Mouse (Mus musculus) neural tube, embryonic 11.5 days (tissue): ENCODE measurements at regions not wholly inside any gene's neighbourhood (a gene's known extent, or its start where the extent isn't known, plus 50 kb on each side); places are given as distances from the start of the nearest gene placed in this dataset.

ENCODE experiments used
- ATAC-seq: fragments of 200-750 bp; cut with Nextera tagmentation; 2 replicates; pipeline ENCODE4 v1.8.0; 2017; ENCODE audit warnings: moderate number of reproducible peaks, mild to moderate bottlenecking, moderate TSS enrichment, moderate library complexity; ENCODE audit not compliant: insufficient read depth, low FRiP score, low TSS enrichment
- DNase-seq: peaks from one replicate; pipeline ENCODE4 v3.0.0-alpha.2; 2015; ENCODE audit warnings: low spot score
- H3K27ac ChIP-seq: fragments of 300-500 bp; sonication (generic); 2 replicates; pipeline ENCODE4 v1.5.1; 2014; ENCODE audit warnings: low read depth, mild to moderate bottlenecking, low read length
- H3K27me3 ChIP-seq: fragments of 300-500 bp; sonication (generic); 2 replicates; pipeline ENCODE4 v1.6.1; 2014; ENCODE audit warnings: mild to moderate bottlenecking, low read length, mixed read lengths; ENCODE audit not compliant: control insufficient read depth, insufficient read depth
- H3K36me3 ChIP-seq: fragments of 300-500 bp; sonication (generic); 2 replicates; pipeline ENCODE4 v1.6.1; 2014; ENCODE audit warnings: mild to moderate bottlenecking, low read length, moderate library complexity, mixed read lengths; ENCODE audit not compliant: control insufficient read depth, insufficient read depth
- H3K4me1 ChIP-seq: fragments of 300-500 bp; sonication (generic); 2 replicates; pipeline ENCODE4 v1.6.1; 2014; ENCODE audit warnings: low read length, mixed read lengths; ENCODE audit not compliant: control insufficient read depth, insufficient read depth
- H3K4me2 ChIP-seq: fragments of 300-500 bp; sonication (generic); 2 replicates; pipeline ENCODE4 v1.6.1; 2014; ENCODE audit warnings: low read depth, mild to moderate bottlenecking, moderate library complexity
- H3K4me3 ChIP-seq: fragments of 300-500 bp; sonication (generic); 2 replicates; pipeline ENCODE4 v1.5.1; 2014; ENCODE audit warnings: low read depth, low read length
- H3K9ac ChIP-seq: fragments of 300-500 bp; sonication (generic); 2 replicates; pipeline ENCODE4 v1.6.1; 2014; ENCODE audit warnings: mild to moderate bottlenecking, low read length
- H3K9me3 ChIP-seq: fragments of 300-500 bp; sonication (generic); 2 replicates; pipeline ENCODE4 v1.6.1; 2016; ENCODE audit warnings: low read length; ENCODE audit not compliant: control insufficient read depth
- WGBS: fragments of 180-500 bp; shearing (Covaris S2); extraction: QIAGEN DNeasy Blood & Tissue Kit; methylation state at CpG from one replicate; pipeline ENCODE4 v1.1.7; 2014; 5-methylcytosine and 5-hydroxymethylcytosine counted together

GRCm38 (mm10) chr3:56302346-56303185, 119.1 kb upstream of the Nbea start:
- no peak overlapping the region for H3K4me3 ChIP-seq
- WGBS: 11% methylated on average over 7 of the region's 7 CpGs
- H3K27ac ChIP-seq: no peak overlapping the region
- no peak overlapping the region for H3K4me2 ChIP-seq
- H3K27me3 ChIP-seq: no peaks in the 10 kb centered on the region
- H3K36me3 ChIP-seq: no peaks in the 10 kb centered on the region
- H3K9me3 ChIP-seq: no peaks in the 10 kb centered on the region; the same call in 1 of the 2 replicates
- H3K4me1 ChIP-seq: peaks cover 5% of the 10 kb centered on the region
- no peak overlapping the region for H3K9ac ChIP-seq
- DNase-seq (peak; percentile 61), ATAC-seq (peak; percentile 90)

DNA sequence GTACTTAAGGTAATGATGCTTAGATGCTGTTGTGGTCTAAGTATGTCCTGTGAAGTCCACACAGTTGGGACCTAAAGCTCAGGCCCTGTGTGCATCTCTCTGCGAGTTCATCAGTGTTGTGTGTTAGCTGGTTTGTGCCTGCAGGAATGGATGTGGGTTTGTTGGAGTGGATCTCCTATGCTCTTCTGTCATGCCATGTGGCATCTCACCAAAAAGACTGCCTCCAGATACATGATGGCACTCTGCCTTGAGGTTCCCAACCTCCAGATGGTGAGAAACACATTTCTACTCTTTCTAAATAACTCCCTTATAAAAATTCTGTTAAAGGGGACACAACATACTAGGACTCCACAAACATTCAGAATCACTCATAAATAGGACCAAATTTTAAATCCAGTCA, 117.3 kb upstream of the Nbea start:
- Histone ChIP-seq H3K36me3 (no peaks in the 10 kb centered on the region), H3K4me1 (peaks cover 5% of the 10 kb centered on the region), H3K27me3 (no peaks in the 10 kb centered on the region), H3K9ac (no peak overlapping the region), H3K4me3 (no peak overlapping the region), H3K9me3 (no peaks in the 10 kb centered on the region; the same call in 1 of the 2 replicates), H3K27ac (no peak overlapping the region), H3K4me2 (no peak overlapping the region)
- no peak for ATAC-seq
- no peak for DNase-seq
- 93% methylated on average over 1 of the region's 1 CpGs for WGBS

GRCm38 (mm10) chr3:56295578-56295977, 112.1 kb upstream of the Nbea start:
- Histone ChIP-seq H3K27ac (no peak overlapping the region), H3K36me3 (no peaks in the 10 kb centered on the region), H3K9me3 (no peaks in the 10 kb centered on the region; the same call in 1 of the 2 replicates), H3K4me3 (no peak overlapping the region), H3K9ac (no peak overlapping the region), H3K27me3 (no peaks in the 10 kb centered on the region), H3K4me1 (no peaks in the 10 kb centered on the region), H3K4me2 (no peak overlapping the region)
- DNase-seq (no peak), ATAC-seq (no peak)
- 92% methylated on average over 7 of the region's 7 CpGs for WGBS

DNA sequence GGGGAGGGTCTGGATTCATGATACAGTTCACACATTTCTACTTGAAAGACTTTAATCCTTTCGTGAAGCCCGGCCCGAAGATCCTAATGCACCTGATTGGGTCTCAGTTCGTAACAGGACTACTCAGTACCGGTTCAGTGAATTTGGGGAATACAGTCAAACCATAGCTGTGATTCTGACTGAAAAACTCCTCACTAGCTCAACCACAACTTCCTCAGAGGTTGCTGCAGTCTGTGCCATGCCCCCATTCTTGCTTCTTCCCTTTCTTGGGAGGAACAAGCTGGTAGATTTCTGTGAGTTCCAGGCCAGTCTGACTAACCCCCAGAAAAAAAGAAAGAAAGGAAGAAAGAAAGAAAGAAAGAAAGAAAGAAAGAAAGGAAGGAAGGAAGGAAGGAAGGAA, 98.0 kb upstream of the Nbea start:
- no peaks in the 10 kb centered on the region for H3K4me1 ChIP-seq
- no peaks in the 10 kb centered on the region for H3K36me3 ChIP-seq
- no peak overlapping the region for H3K27ac ChIP-seq
- ATAC-seq (no peak), DNase-seq (no peak)
- no peak overlapping the region for H3K4me2 ChIP-seq
- H3K4me3 ChIP-seq: no peak overlapping the region
- no peaks in the 10 kb centered on the region for H3K9me3 ChIP-seq
- H3K9ac ChIP-seq: no peak overlapping the region
- no peaks in the 10 kb centered on the region for H3K27me3 ChIP-seq
- 89% methylated on average over 5 of the region's 5 CpGs for WGBS

- Histone ChIP-seq H3K4me2 (no peak overlapping the region), H3K27me3 (no peaks in the 10 kb centered on the region), H3K9ac (no peak overlapping the region), H3K27ac (no peak overlapping the region), H3K9me3 (no peaks in the 10 kb centered on the region), H3K4me1 (no peaks in the 10 kb centered on the region), H3K36me3 (no peaks in the 10 kb centered on the region), H3K4me3 (no peak overlapping the region)
- WGBS: 86% methylated on average over 6 of the region's 6 CpGs
- DNase-seq (no peak), ATAC-seq (no peak)
Measured at GRCm38 (mm10) chr3:56280330-56280957, 96.9 kb upstream of the Nbea start.

- Histone ChIP-seq H3K9ac (no peak overlapping the region), H3K4me1 (no peaks in the 10 kb centered on the region), H3K27ac (no peak overlapping the region), H3K4me3 (no peak overlapping the region), H3K27me3 (no peaks in the 10 kb centered on the region), H3K36me3 (no peaks in the 10 kb centered on the region), H3K9me3 (no peaks in the 10 kb centered on the region), H3K4me2 (no peak overlapping the region)
- DNase-seq (no peak), ATAC-seq (no peak)
- 95% methylated on average over 3 of the region's 3 CpGs for WGBS
Measured at GRCm38 (mm10) chr3:56272587-56272986, 89.1 kb upstream of the Nbea start.

DNA sequence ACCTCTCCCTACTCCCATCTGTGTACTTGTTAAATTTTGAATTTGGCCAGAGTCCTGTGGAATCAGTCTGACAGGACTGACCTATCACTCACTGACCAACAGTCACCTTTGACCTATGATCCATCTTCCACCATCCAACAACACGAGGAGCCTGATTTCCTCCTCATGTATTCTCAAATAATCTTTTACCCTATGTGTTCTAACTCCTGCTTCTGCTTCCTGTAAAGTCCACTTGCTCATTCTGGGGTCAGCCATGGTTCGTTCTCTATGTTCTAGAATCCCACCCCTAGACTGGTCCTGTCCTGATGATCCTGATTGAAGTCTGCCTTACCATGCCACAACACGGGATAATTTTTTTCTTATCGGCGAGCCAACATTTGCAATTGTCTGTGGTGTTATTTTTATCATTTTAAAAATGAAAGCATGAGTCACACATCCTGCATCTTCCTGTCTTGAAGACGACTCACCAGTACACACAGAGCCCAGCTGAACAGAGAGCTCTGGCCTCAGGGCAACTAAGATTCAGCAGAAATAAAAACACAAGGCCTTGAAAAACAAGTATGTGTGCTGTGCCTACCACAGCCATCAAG, 86.8 kb upstream of the Nbea start:
- Histone ChIP-seq H3K36me3 (no peaks in the 10 kb centered on the region), H3K4me2 (no peak overlapping the region), H3K4me1 (no peaks in the 10 kb centered on the region), H3K9ac (no peak overlapping the region), H3K4me3 (no peak overlapping the region), H3K27ac (no peak overlapping the region), H3K27me3 (no peaks in the 10 kb centered on the region), H3K9me3 (no peaks in the 10 kb centered on the region)
- ATAC-seq (no peak), DNase-seq (no peak)
- 78% methylated on average over 6 of the region's 6 CpGs for WGBS

DNA sequence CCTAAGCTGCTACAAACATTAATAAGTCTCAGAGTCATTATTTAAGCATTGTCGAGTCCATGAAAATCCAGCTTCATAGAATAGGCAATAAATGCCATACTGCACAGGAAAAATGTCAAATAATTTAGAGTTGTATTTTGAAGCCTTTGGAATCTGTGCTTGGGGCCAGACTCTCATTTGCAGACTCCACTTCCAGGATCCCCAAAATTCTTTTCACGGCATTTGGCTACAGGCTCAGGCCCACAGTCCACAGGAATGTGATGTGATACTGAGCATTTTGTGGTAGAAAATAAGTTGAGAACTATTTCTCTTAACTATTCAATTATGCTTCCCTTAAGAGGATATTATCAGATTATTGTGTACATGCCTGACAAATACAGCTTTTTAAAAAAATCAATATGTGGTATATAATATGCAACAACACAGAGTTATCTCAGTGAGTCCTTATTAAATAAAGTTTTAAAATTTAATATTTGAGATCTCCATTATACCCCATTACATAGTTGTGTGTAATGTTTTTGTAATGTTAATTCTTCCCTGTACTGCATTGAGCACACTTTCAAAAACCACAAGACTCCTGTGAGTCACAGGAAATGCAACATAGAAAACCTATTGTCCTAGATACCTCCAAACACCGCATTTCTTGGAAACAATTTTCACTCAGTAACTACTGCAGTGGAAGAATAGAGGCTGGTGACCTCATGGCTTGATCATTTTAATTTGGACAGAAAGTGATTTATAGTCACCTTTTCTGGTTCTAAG, 78.5 kb upstream of the Nbea start:
- Histone ChIP-seq H3K4me3 (no peak overlapping the region), H3K4me1 (no peaks in the 10 kb centered on the region), H3K9ac (no peak overlapping the region), H3K27me3 (no peaks in the 10 kb centered on the region), H3K9me3 (no peaks in the 10 kb centered on the region), H3K36me3 (no peaks in the 10 kb centered on the region), H3K4me2 (no peak overlapping the region), H3K27ac (no peak overlapping the region)
- DNase-seq (no peak), ATAC-seq (no peak)
- WGBS: 90% methylated on average over 3 of the region's 3 CpGs
